Mouse (Mus musculus): Measurements from ENCODE around the gene Olfr514. TPM values are rescaled to one million over a fixed set of nuclear protein-coding genes. Genes with fewer than 3 reads are reported as not detected.
A peak's percentile ranks its signal among the peaks of the same experiment; 100 is the strongest.
"Not testable (repeated sequence)": the region's sequence is repeated elsewhere in the genome, so short reads cannot be mapped to it uniquely, and the experiment has no call there.

Gene Olfr514
- not detected in 2 replicates for polyA plus RNA-seq (2016; fragmentation: Nextera tagmentation; extraction: Ambion mirVana)

GRCm38 (mm10) chr7:108825897-108826296, at the start of gene Olfr514:
Olfr514 (minus strand) TSS chr7:108825997.
- Histone ChIP-seq H3K27me3 (replicated peaks; ENCODE audit: low read depth, poor library complexity, severe bottlenecking) (no peaks in the 10 kb centered on the region), H3K27ac (replicated peaks) (no peak within 1 kb of the TSS), H3K4me1 (no peaks in the 10 kb centered on the region), H3K9me3 (no peaks in the 10 kb centered on the region), H3K4me3 (no peak within 1 kb of the TSS), H3K36me3 (replicated peaks) (no peaks in the 10 kb centered on the region)
- no peak for DNase-seq (ENCODE audit: low spot score)

- no peak for DNase-seq (ENCODE audit: low spot score)
- Histone ChIP-seq H3K9me3 (no peaks in the 10 kb centered on the region), H3K27ac (replicated peaks) (no peak within 1 kb of the TSS), H3K27me3 (replicated peaks; ENCODE audit: low read depth, poor library complexity, severe bottlenecking) (no peaks in the 10 kb centered on the region), H3K4me1 (no peaks in the 10 kb centered on the region), H3K36me3 (replicated peaks) (no peaks in the 10 kb centered on the region), H3K4me3 (no peak within 1 kb of the TSS)
- 70% methylated on average over 2 of the region's 2 CpGs for WGBS
These were observed 46.5 kb upstream of the Olfr514 start, which contains the start of gene Olfr517 for GRCm38 (mm10) chr7:108872279-108872678. Olfr517 (minus strand) TSS chr7:108872379.

DNA sequence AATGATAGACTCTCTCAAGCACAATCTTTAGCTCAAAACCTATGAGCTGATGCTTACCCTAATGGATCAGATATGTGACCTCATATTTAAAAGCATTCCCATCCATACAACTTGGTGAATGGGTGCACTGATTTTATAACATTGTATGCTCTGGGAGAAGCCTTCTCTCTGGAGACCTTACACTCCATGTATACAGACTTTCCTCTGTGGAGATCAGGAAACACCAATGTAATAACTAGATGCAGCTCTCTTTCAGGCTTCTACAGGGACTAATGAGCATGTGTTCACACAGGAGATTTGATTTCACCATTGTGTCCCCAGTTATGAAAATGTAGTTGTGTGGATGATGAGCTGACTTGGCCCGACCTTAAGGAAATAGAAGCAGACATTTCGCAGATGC, 24.6 kb upstream of the Olfr514 start, which contains the start of gene Olfr516:
Gene Olfr516, minus strand, starts transcription at position 101 of the 400 bp plus-strand sequence.
- Histone ChIP-seq H3K9me3 (no peaks in the 10 kb centered on the region), H3K4me1 (no peaks in the 10 kb centered on the region), H3K27me3 (replicated peaks; ENCODE audit: low read depth, poor library complexity, severe bottlenecking) (no peaks in the 10 kb centered on the region), H3K4me3 (no peak within 1 kb of the TSS), H3K36me3 (replicated peaks) (no peaks in the 10 kb centered on the region), H3K27ac (replicated peaks) (no peak within 1 kb of the TSS)
- no peak for DNase-seq (ENCODE audit: low spot score)
- 89% methylated on average over 2 of the region's 2 CpGs for WGBS

DNA sequence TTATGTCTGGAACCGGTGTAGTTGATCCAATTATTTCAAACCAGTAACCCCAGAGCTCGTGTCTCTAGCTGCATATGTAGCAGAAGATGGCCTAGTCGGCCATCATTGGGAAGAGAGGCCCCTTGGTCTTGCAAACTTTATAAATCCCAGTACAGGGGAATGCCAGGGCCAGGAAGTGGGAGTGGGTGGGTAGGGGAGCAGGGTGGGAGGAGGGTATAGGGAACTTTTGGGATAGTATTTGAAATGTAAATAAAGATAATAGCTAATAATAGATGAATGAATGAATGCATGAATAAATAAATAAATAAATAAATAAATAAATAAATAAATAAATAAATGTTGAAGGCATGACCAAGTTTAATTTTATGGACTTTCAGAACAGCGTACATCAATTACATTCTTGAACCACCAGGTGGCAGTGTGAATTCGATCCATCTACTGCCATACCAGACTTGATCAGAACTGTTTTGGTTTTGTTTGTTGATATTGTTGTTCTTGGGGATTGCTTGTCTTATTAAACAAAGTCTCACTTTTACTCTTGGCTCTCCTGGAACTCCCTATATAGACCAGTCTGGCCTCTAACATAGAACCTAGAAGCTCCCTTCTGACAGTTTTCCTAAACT, 11.1 kb downstream of the Olfr514 start:
- H3K27me3 ChIP-seq (replicated peaks; ENCODE audit: low read depth, poor library complexity, severe bottlenecking); H3K4me3 ChIP-seq; H3K27ac ChIP-seq (replicated peaks); H3K36me3 ChIP-seq (replicated peaks); H3K9me3 ChIP-seq; H3K4me1 ChIP-seq: not testable (repeated sequence)
- 51% methylated on average over 5 of the region's 5 CpGs for WGBS
- DNase-seq (ENCODE audit: low spot score), result peak; percentile 38

- 14% methylated on average over 1 of the region's 1 CpGs for WGBS
- Histone ChIP-seq H3K4me1 (peaks cover 10% of the 10 kb centered on the region), H3K27me3 (replicated peaks; ENCODE audit: low read depth, poor library complexity, severe bottlenecking) (peaks cover 7% of the 10 kb centered on the region), H3K36me3 (replicated peaks) (no peaks in the 10 kb centered on the region), H3K4me3 (no peak overlapping the region), H3K9me3 (no peaks in the 10 kb centered on the region), H3K27ac (replicated peaks) (no peak overlapping the region)
- peak; percentile 55 for DNase-seq (ENCODE audit: low spot score)
These were observed 28.4 kb downstream of the Olfr514 start for GRCm38 (mm10) chr7:108797205-108797933.

Other genes with a start within 250 kb of the Olfr514 start
- not detected in 2 replicates for gene Olfr506, start 215.2 kb downstream of the Olfr514 start, polyA plus RNA-seq (2016; fragmentation: Nextera tagmentation; extraction: Ambion mirVana)
- not detected in 2 replicates for gene Olfr507, start 204.2 kb downstream of the Olfr514 start, polyA plus RNA-seq (2016; fragmentation: Nextera tagmentation; extraction: Ambion mirVana)
- gene Olfr508, start 196.0 kb downstream of the Olfr514 start, polyA plus RNA-seq (2016; fragmentation: Nextera tagmentation; extraction: Ambion mirVana), result not detected in 2 replicates
- not detected in 2 replicates for gene Olfr509, start 174.1 kb downstream of the Olfr514 start, polyA plus RNA-seq (2016; fragmentation: Nextera tagmentation; extraction: Ambion mirVana)
- gene Olfr510, start 159.6 kb downstream of the Olfr514 start, polyA plus RNA-seq (2016; fragmentation: Nextera tagmentation; extraction: Ambion mirVana), result not detected in 2 replicates
- not detected in 2 replicates for gene Olfr512, start 112.7 kb downstream of the Olfr514 start, polyA plus RNA-seq (2016; fragmentation: Nextera tagmentation; extraction: Ambion mirVana)
- not detected in 2 replicates for gene Olfr513, start 75.0 kb downstream of the Olfr514 start, polyA plus RNA-seq (2016; fragmentation: Nextera tagmentation; extraction: Ambion mirVana)
- not detected in 2 replicates for gene Olfr516, start 24.5 kb upstream of the Olfr514 start, polyA plus RNA-seq (2016; fragmentation: Nextera tagmentation; extraction: Ambion mirVana)
- gene Olfr517, start 46.4 kb upstream of the Olfr514 start, polyA plus RNA-seq (2016; fragmentation: Nextera tagmentation; extraction: Ambion mirVana), result not detected in 2 replicates
- gene Olfr518, start 59.0 kb upstream of the Olfr514 start, polyA plus RNA-seq (2016; fragmentation: Nextera tagmentation; extraction: Ambion mirVana), result not detected in 2 replicates
- not detected in 2 replicates for gene Olfr519, start 68.4 kb upstream of the Olfr514 start, polyA plus RNA-seq (2016; fragmentation: Nextera tagmentation; extraction: Ambion mirVana)
- gene Nlrp10, start 104.2 kb upstream of the Olfr514 start, polyA plus RNA-seq (2016; fragmentation: Nextera tagmentation; extraction: Ambion mirVana), result 0.02 and 0.04 TPM in 2 replicates
- 75.2 and 76.2 TPM in 2 replicates for gene Eif3f, start 108.4 kb upstream of the Olfr514 start, polyA plus RNA-seq (2016; fragmentation: Nextera tagmentation; extraction: Ambion mirVana)
- 4.3 TPM in 2 replicates for gene Tub, start 124.3 kb upstream of the Olfr514 start, polyA plus RNA-seq (2016; fragmentation: Nextera tagmentation; extraction: Ambion mirVana)